Mouse (Mus musculus) retina, embryonic 14.5 days (tissue): ENCODE data around the gene Umad1.
A peak's percentile ranks its signal among the peaks of the same experiment; 100 is the strongest.

Source experiments
- DNase-seq: peaks from one replicate; pipeline ENCODE4 v3.0.0-alpha.2; 2015; ENCODE audit warnings: low spot score

The Umad1 gene

DNA sequence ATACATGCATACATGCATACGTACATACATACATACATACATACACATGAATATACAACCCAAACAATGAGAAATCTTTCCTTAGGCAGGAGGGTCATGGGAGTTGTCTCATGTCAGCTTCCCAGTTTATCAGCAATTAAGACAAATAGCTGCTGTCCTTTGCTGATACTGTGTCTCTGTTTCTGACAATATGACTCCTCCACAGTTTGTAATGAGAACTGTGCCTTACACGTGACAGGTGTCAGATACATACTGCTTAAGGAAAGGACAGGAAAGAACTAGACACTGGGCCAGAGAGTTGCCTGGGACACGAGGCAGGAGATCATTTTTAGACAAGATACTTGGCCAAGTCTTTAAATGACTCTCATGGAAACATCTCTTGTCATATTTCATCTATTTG, 215.2 kb downstream of the Umad1 start:
- no peak for DNase-seq

DNA sequence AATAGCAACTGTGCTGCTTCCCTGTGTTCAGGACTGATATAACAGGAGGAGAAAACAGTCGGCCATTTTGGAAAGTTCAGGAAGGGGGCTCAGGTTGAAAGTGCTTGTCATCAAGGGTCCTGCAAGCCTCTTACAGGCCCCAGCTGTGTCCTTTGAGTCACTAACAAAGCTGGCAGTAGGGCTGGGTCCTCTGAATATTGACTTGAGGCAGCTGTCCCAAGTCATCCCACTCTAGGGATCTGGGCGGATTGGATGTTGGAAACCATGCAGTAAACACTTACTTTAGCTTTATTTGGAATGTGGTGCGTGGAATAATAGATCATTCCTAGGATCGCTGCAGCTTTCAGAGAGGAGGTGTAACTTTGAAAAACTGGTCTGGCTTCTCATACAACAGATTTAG, 215.7 kb downstream of the Umad1 start:
- DNase-seq, result no peak

GRCm38 (mm10) chr6:8479176-8479575, 220.1 kb downstream of the Umad1 start:
- DNase-seq, result no peak

GRCm38 (mm10) chr6:8484437-8485275, 225.6 kb downstream of the Umad1 start:
- DNase-seq, result no peak

- peak; percentile 41 for DNase-seq
Measured at GRCm38 (mm10) chr6:8485414-8486175, 226.5 kb downstream of the Umad1 start.

- no peak for DNase-seq
Measured at GRCm38 (mm10) chr6:8486391-8487043, 227.4 kb downstream of the Umad1 start.

- no peak for DNase-seq
Measured at GRCm38 (mm10) chr6:8487044-8487853, 228.2 kb downstream of the Umad1 start.

GRCm38 (mm10) chr6:8488249-8488648, 229.2 kb downstream of the Umad1 start:
- no peak for DNase-seq

- no peak for DNase-seq
Measured at GRCm38 (mm10) chr6:8489266-8489665, 230.2 kb downstream of the Umad1 start.

DNA sequence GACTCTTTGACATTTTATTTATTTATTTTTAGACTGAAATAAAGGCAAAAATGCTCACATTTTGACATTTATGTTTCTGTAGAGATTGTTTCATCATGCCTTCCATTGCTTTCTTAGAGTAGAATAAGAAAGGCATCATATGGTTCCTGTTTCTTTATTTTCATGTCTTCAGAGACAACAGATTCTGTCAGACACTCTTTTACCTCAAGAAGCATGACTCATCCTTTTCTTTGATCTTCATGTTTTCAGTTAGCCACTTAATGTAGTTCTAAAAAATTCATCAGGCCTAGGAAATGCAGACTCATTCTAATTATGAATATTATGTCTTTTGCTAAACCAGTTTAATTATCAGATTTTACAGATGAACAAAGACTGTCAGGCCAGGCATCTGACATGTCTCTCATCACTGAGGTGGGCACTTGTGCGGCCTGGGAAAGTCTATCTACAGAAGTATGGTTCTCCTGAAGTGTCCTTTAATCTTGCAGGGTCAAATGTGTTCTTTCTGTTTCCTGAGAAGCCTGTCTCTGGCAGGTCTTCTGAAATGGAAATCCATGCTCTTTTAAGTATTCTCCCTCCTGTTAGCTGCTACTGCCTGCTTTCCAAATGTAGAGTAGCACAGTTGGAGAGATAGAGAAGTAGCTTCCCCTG, 231.0 kb downstream of the Umad1 start:
- no peak for DNase-seq

- DNase-seq, result no peak
Measured at GRCm38 (mm10) chr6:8492248-8492647, 233.2 kb downstream of the Umad1 start.

GRCm38 (mm10) chr6:8495109-8495826, 236.2 kb downstream of the Umad1 start:
- no peak for DNase-seq

GRCm38 (mm10) chr6:8495827-8496222, 236.7 kb downstream of the Umad1 start:
- DNase-seq, result no peak

DNA sequence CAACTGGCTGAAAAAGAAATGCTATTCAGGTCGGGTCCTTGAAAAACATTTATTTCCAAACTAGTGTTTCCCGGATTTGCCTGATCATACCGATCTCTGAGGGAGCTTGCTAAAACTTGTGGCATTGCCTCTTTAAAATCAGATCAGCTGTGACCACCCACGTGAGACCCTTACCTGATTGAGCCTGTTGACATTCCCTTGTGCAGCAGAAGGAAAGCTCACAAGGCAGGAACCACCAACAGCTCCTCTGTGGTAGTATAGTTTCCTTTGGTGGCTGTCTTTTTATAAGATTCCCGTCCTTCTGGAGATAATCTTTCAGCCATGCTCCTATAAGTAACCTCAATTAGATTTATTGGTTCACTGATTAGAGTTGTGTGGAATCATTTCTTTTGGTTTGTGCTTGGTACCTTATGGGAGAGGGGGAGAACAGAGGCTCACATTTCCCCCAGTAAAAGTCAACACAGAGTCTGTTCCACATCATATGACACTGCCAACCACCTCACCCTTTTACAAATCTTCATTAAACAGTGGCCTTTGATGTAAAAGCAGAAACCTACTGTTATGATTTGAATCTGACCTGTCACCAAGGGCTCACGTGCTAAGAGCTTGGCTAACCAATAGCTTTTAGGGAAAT, 238.3 kb downstream of the Umad1 start:
- no peak for DNase-seq

DNA sequence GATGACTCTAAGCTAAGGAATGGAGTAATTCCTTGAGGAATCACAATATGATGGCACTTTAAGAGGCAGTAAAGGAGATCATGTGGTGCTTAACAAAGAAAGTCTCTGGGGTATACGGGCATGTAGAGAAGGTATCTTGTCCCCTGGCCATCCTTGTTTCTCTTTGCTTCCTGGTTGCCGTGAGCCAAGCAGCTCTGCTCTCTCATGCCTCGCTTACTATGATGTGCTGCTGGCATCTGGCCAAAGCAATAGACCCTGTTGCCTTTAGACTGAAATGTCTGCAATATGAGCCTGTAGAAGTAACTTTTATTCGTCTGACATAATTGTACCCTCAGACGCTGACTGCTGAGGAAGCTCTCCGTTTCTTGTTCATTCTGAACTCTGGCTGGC, 238.8 kb downstream of the Umad1 start:
- DNase-seq, result no peak

DNA sequence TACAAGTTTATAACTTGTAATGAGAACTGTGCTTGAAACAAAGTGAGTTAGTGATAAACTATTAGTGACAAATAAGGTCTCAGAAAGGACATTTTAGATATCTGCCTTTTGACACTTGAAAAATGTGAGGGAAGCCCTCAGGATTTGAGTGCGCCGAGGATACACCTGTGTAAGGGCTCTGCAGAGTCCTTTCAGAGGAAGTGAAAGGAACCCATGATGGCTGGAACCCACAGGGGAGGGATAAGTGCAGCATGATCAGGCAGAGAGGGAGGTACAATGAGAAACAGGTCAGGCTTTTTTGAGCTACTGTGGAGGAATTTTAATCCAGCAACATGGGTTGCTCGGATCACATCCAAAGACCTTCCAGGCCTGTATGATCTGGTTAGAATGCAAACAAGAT, 239.9 kb downstream of the Umad1 start:
- no peak for DNase-seq

- DNase-seq, result no peak
Measured at GRCm38 (mm10) chr6:8503953-8504352, 244.9 kb downstream of the Umad1 start.

- no peak for DNase-seq
Measured at GRCm38 (mm10) chr6:8504521-8505228, 245.6 kb downstream of the Umad1 start.

GRCm38 (mm10) chr6:8506631-8507030, 247.5 kb downstream of the Umad1 start:
- no peak for DNase-seq
